Mouse (Mus musculus): Measurements from ENCODE around the gene Serinc2. TPM values are rescaled to one million over a fixed set of nuclear protein-coding genes. Genes with fewer than 3 reads are reported as not detected.

Gene Serinc2
- polyA plus RNA-seq, 1 experiment from 2014 or later: 4.4 TPM

GRCm38 (mm10) chr4:130292271-130292670 is 13.3 kb upstream of the Serinc2 start:
- Histone ChIP-seq H3K27me3 (ENCODE audit: insufficient read depth, low read length) (no peaks in the 10 kb centered on the region), H3K9me3 (ENCODE audit: low read length) (no peaks in the 10 kb centered on the region), H3K9ac (replicated peaks) (no peak overlapping the region), H3K4me2 (ENCODE audit: low read depth, low read length) (no peak overlapping the region), H3K27ac (ENCODE audit: low read depth) (no peak overlapping the region), H3K4me3 (ENCODE audit: low read depth, low read length) (no peak overlapping the region), H3K36me3 (replicated peaks; ENCODE audit: insufficient read depth, low read length) (no peaks in the 10 kb centered on the region), H3K4me1 (ENCODE audit: insufficient read depth) (peaks cover 10% of the 10 kb centered on the region)
- WGBS (ENCODE audit: insufficient replicate concordance): 0% methylated on average over 4 of the region's 4 CpGs
- DNase-seq: peak; percentile 91
- TF ChIP-seq EP300 (IDR thresholded peaks at IDR 0.05; ENCODE audit: low read depth): no peak
- peak; percentile 99 for TF ChIP-seq CTCF (IDR thresholded peaks at IDR 0.05; ENCODE audit: low read depth)
- no peak for ATAC-seq

- ATAC-seq: no peak
- Histone ChIP-seq H3K9me3 (ENCODE audit: low read length) (no peaks in the 10 kb centered on the region), H3K27me3 (ENCODE audit: insufficient read depth, low read length) (peaks cover 10% of the 10 kb centered on the region; the same call in 1 of the 2 replicates), H3K4me2 (ENCODE audit: low read depth, low read length) (no peak overlapping the region), H3K27ac (ENCODE audit: low read depth) (no peak overlapping the region), H3K9ac (replicated peaks) (no peak overlapping the region), H3K4me1 (ENCODE audit: insufficient read depth) (peaks cover 5% of the 10 kb centered on the region; the same call in 1 of the 2 replicates), H3K36me3 (replicated peaks; ENCODE audit: insufficient read depth, low read length) (no peaks in the 10 kb centered on the region), H3K4me3 (ENCODE audit: low read depth, low read length) (no peak overlapping the region)
- no peak for DNase-seq
- WGBS (ENCODE audit: insufficient replicate concordance): 50% methylated on average over 3 of the region's 3 CpGs
- TF ChIP-seq EP300 (IDR thresholded peaks at IDR 0.05; ENCODE audit: low read depth) (no peak), CTCF (IDR thresholded peaks at IDR 0.05; ENCODE audit: low read depth) (no peak)
Observed at GRCm38 (mm10) chr4:130289824-130290223, 10.8 kb upstream of the Serinc2 start.

- peaks cover 10% of the 10 kb centered on the region; the same call in 1 of the 2 replicates for H3K27me3 ChIP-seq (ENCODE audit: insufficient read depth, low read length)
- no peak for TF ChIP-seq CTCF (IDR thresholded peaks at IDR 0.05; ENCODE audit: low read depth)
- no peak for TF ChIP-seq EP300 (IDR thresholded peaks at IDR 0.05; ENCODE audit: low read depth)
- H3K4me2 ChIP-seq (ENCODE audit: low read depth, low read length): no peak overlapping the region
- DNase-seq (no peak), ATAC-seq (no peak)
- H3K9me3 ChIP-seq (ENCODE audit: low read length): no peaks in the 10 kb centered on the region
- WGBS (ENCODE audit: insufficient replicate concordance): 30% methylated on average over 3 of the region's 3 CpGs
- H3K36me3 ChIP-seq (replicated peaks; ENCODE audit: insufficient read depth, low read length): no peaks in the 10 kb centered on the region
- H3K27ac ChIP-seq (ENCODE audit: low read depth): no peak overlapping the region
- no peaks in the 10 kb centered on the region for H3K4me1 ChIP-seq (ENCODE audit: insufficient read depth)
- no peak overlapping the region for H3K4me3 ChIP-seq (ENCODE audit: low read depth, low read length)
- no peak overlapping the region for H3K9ac ChIP-seq (replicated peaks)
Observed at GRCm38 (mm10) chr4:130286531-130286930, 7.5 kb upstream of the Serinc2 start.

GRCm38 (mm10) chr4:130283826-130284225 is 4.8 kb upstream of the Serinc2 start:
- no peak for ATAC-seq
- TF ChIP-seq EP300 (IDR thresholded peaks at IDR 0.05; ENCODE audit: low read depth): no peak
- TF ChIP-seq CTCF (IDR thresholded peaks at IDR 0.05; ENCODE audit: low read depth): no peak
- DNase-seq: no peak
- Histone ChIP-seq H3K9me3 (ENCODE audit: low read length) (no peaks in the 10 kb centered on the region), H3K36me3 (replicated peaks; ENCODE audit: insufficient read depth, low read length) (no peaks in the 10 kb centered on the region), H3K4me1 (ENCODE audit: insufficient read depth) (no peaks in the 10 kb centered on the region), H3K9ac (replicated peaks) (no peak overlapping the region), H3K4me2 (ENCODE audit: low read depth, low read length) (no peak overlapping the region), H3K4me3 (ENCODE audit: low read depth, low read length) (no peak overlapping the region), H3K27ac (ENCODE audit: low read depth) (no peak overlapping the region), H3K27me3 (ENCODE audit: insufficient read depth, low read length) (peaks cover 16% of the 10 kb centered on the region; the same call in 1 of the 2 replicates)
- 26% methylated on average over 9 of the region's 9 CpGs for WGBS (ENCODE audit: insufficient replicate concordance)

GRCm38 (mm10) chr4:130282856-130283255 is 3.9 kb upstream of the Serinc2 start:
- no peak for TF ChIP-seq EP300 (IDR thresholded peaks at IDR 0.05; ENCODE audit: low read depth)
- TF ChIP-seq CTCF (IDR thresholded peaks at IDR 0.05; ENCODE audit: low read depth): no peak
- 75% methylated on average over 5 of the region's 5 CpGs for WGBS (ENCODE audit: insufficient replicate concordance)
- Histone ChIP-seq H3K27ac (ENCODE audit: low read depth) (no peak overlapping the region), H3K9ac (replicated peaks) (no peak overlapping the region), H3K4me2 (ENCODE audit: low read depth, low read length) (no peak overlapping the region), H3K9me3 (ENCODE audit: low read length) (no peaks in the 10 kb centered on the region), H3K36me3 (replicated peaks; ENCODE audit: insufficient read depth, low read length) (no peaks in the 10 kb centered on the region), H3K4me1 (ENCODE audit: insufficient read depth) (no peaks in the 10 kb centered on the region), H3K27me3 (ENCODE audit: insufficient read depth, low read length) (peaks cover 19% of the 10 kb centered on the region), H3K4me3 (ENCODE audit: low read depth, low read length) (no peak overlapping the region)
- ATAC-seq: no peak
- no peak for DNase-seq

GRCm38 (mm10) chr4:130276573-130277176 is 2.3 kb downstream of the Serinc2 start:
- Histone ChIP-seq H3K27ac (ENCODE audit: low read depth) (no peak overlapping the region), H3K4me3 (ENCODE audit: low read depth, low read length) (no peak overlapping the region), H3K9me3 (ENCODE audit: low read length) (no peaks in the 10 kb centered on the region), H3K27me3 (ENCODE audit: insufficient read depth, low read length) (peaks cover 57% of the 10 kb centered on the region), H3K4me2 (ENCODE audit: low read depth, low read length) (no peak overlapping the region), H3K4me1 (ENCODE audit: insufficient read depth) (no peaks in the 10 kb centered on the region; the same call in 1 of the 2 replicates), H3K36me3 (replicated peaks; ENCODE audit: insufficient read depth, low read length) (no peaks in the 10 kb centered on the region), H3K9ac (replicated peaks) (no peak overlapping the region)
- WGBS (ENCODE audit: insufficient replicate concordance): 22% methylated on average over 7 of the region's 7 CpGs
- DNase-seq (peak; percentile 46), ATAC-seq (peak; percentile 84)
- TF ChIP-seq EP300 (IDR thresholded peaks at IDR 0.05; ENCODE audit: low read depth) (no peak), CTCF (IDR thresholded peaks at IDR 0.05; ENCODE audit: low read depth) (no peak)
